Mouse (Mus musculus) right cerebral cortex, adult 2 months (tissue): ENCODE data around the gene Naa35.
A peak's percentile ranks its signal among the peaks of the same experiment; 100 is the strongest.

Experiments
- DNase-seq, 2 experiments: peaks; one replicate each; pipeline ENCODE4 v3.0.0; 2021 to 2022; ENCODE audit warnings: low spot score in 2 of 2

Naa35 gene

GRCm38 (mm10) chr13:59637800-59638199 is 52.7 kb downstream of the Naa35 start:
- DNase-seq: no peak

- no peak for DNase-seq
Measured at GRCm38 (mm10) chr13:59639368-59640177, 54.5 kb downstream of the Naa35 start.

GRCm38 (mm10) chr13:59640178-59640440 is 55.0 kb downstream of the Naa35 start:
- DNase-seq: no peak

- DNase-seq: no peak
Measured at GRCm38 (mm10) chr13:59642818-59643217, 57.8 kb downstream of the Naa35 start.

- DNase-seq: no peak
Measured at GRCm38 (mm10) chr13:59645491-59645890, 60.4 kb downstream of the Naa35 start.

GRCm38 (mm10) chr13:59646674-59647244 is 61.7 kb downstream of the Naa35 start:
- DNase-seq: peak in 1 of 2 experiments; percentile 52

DNA sequence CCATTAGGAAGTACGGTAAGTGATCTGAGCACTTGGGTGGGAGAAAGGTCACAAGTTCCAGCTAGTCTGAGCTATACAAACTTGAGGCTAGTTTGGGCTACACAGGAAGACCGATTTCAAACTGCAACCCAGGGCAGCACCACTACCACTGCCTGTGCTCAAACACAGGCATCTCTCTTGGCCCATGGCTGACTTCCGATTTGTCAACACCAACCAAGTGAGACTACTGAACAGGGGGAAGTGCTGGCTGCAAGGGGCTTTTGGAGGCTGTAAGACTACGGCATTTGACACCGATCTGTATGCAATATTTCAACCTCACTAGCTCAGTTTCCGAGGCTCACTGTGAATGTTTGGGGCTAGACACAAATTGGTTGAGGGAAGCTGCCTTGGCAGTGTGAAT is 62.4 kb downstream of the Naa35 start:
- DNase-seq: no peak

DNA sequence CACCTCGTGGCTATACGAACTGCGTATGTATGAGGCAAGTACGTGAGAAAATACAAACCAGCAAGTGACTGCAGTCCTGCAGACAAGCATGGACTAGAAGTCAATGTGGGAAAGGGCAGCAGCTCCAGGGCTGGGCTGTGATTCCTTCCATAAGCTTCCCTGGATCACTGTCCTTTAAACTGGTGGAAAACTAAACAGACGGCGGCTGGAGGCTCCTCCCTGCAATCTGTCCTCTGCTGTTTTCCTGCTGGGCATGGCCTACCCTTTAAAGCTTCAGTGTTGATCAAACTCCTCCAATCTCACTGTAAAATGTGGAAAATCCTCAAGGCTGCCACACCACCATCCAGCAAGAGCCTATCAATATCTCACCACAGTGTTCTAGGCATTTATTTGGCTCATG is 63.5 kb downstream of the Naa35 start:
- no peak for DNase-seq

GRCm38 (mm10) chr13:59649781-59650180 is 64.7 kb downstream of the Naa35 start:
- no peak for DNase-seq

- DNase-seq: no peak
Measured at GRCm38 (mm10) chr13:59652651-59653050, 67.6 kb downstream of the Naa35 start.

DNA sequence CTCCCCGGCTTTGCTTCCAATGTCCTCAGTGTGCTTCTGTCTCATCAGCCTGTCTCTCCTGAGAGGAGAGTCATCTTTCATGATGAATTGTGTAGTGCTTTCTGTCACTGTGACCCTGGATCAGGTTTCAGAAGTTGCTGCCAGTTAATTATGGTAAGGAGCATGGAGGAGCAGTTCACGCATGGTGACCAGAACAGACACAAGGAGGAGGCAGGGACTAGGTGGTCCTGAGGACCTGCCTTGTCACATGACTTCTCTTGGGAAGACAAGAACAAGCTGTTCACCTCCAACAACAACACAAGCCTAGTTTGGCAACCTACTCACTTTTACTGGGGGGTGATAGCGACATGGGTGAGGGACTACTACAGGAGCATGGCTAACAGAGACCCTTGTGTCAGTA is 68.1 kb downstream of the Naa35 start:
- DNase-seq: no peak

- no peak for DNase-seq
Measured at GRCm38 (mm10) chr13:59654465-59654864, 69.4 kb downstream of the Naa35 start.

DNA sequence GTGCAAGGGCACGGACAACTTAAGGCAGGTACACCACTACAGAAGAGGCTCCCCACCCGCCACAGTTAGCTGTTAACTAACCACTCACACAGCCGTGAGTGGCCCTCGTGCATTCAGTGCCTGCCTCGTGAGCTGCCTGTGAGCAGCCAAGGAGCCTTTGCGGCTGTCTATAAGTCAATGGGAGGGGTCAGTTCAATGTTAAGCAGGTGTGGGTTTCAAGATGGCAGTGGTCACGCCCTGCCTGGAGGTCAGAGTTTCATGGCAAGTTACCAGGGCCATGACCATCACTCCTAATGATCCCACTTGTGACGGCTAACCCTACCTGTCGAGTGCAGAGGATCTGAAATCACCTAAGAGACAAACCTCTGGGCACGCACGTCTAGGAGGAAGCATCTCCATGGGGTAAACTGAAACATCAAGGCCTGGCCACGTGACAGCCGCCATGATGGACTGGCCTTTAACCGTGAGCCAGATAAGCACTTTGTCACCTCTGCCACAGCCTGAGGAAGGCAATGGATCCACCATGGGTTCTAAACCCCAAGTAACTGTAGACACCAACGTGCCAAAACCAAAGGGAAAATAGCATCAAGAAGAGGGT is 70.8 kb downstream of the Naa35 start:
- no peak for DNase-seq

- DNase-seq: no peak
Measured at GRCm38 (mm10) chr13:59656316-59656832, 71.3 kb downstream of the Naa35 start.

DNA sequence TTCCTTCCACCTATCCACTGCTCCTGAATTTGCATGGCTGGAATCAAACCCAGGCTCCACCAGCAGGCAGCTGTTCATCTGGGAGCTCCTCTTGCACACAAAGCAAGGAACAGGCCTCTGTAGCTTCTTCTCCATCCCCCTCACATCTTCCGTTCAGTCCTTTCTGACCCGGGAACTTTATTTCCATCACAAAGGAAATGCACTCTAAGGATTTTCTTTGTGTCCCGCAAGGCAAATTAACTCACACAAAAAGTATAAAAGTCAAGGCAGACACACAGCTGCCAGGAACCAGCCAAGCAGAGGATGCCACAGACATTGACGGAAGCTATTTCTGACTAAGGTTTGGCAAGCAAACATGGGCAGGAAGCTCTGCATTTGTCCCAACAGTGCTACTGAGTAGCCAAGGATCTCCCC is 71.9 kb downstream of the Naa35 start:
- DNase-seq: no peak

DNA sequence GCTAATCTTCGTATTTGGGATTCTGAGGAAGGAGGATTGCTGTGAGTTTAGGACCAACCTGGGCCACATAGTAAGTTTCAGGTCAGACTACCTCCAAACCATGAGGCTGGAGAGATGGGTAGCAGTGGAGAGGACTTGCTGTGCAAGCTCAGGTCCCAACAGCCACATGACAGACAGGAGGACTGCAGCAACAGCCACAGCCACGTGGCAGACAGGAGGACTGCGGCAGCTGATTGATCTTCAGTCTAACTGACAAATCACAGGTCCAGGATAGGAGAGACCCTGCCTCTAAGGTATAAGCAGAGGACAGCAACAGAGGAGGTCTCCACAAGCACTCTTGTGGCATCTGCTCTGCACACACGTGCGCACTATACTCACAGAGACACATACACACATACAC is 72.7 kb downstream of the Naa35 start:
- DNase-seq: no peak

GRCm38 (mm10) chr13:59660371-59660770 is 75.3 kb downstream of the Naa35 start:
- no peak for DNase-seq

DNA sequence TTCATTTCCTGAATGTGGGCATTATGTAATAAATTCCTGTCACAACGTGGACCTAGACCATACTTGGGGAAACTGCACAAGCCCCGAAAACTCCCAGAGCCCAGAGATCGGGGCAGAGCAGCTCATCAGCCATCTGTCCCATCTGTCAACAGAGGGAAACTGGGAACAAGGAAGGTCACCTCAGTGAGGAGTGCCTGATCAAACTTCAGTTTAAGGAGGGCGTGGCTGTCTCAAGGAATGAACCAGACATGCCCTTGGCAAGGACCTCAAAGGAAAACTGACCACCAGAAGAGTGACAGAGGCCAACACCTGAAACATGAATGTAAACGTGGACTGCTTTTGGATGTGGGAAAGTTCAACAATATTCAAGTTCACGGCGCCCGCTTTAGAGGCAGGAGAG is 76.3 kb downstream of the Naa35 start:
- DNase-seq: no peak

GRCm38 (mm10) chr13:59661966-59662365 is 76.9 kb downstream of the Naa35 start:
- DNase-seq: no peak

DNA sequence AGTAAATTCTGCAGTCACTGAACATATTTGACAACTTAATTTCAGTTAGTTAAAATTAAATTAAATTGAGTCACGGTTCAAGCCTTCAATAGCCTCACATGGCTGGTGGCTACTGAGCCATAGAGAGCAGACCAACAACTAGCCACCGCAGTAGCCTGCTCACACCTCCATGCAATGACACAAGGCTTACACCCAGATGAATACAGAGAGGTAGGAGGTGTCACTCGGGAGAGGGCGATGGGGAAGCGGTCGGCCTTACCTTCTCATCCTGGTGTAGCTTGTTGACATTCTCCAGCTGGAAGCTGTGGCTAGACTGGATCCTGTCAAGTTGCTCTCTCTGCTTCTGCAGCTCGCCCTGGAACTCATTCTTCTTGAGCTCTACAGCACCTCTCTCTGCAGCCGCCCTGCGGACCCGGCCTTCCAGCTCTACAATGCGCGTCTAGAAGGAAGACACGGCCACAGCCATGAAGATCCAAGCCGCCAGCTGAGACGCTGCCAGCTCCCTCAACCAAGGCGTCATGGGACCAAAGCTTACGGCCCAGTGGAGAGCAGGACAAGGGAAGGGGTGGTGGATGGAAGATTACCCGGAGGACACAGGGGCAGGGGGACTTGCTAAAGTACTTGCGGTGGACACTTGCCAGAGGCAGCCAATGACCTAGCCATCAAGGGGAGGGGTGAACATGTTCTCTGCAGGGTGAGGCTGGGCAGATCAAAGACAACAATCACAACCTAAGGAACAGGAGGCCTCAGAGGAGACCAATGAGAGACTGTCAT is 79.1 kb downstream of the Naa35 start:
- DNase-seq: no peak

DNA sequence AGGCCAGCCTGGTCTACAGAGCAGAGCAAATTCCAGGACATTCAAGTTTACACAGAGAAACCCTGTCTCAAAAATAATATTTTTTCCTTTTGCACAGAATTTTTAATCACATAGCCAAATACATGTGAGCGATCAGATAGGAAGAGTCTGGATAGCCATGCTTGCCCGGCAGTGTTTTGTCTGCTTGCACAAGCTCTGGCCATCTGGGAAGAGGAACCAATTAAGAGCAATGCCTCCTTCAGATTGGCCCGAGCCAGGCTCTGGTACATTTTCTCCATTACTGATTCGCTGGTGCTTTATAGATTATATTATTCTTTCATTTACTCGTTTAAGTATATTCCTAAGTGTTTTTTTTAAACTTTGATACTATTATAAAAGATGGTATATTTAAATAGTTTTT is 82.7 kb downstream of the Naa35 start:
- no peak for DNase-seq

- DNase-seq: no peak
Measured at GRCm38 (mm10) chr13:59668501-59669093, 83.5 kb downstream of the Naa35 start.
